Mouse (Mus musculus) lung, postnatal 0 days (tissue): ENCODE results near the gene Ager. TPM values are rescaled to one million over a fixed set of nuclear protein-coding genes. Genes with fewer than 3 reads are reported as not detected.

Experiments
- ATAC-seq: fragments of 200-750 bp; cut with Nextera tagmentation; 2 replicates; pipeline ENCODE4 v1.8.0; 2017; ENCODE audit warnings: moderate library complexity
- DNase-seq: peaks from one replicate; pipeline ENCODE4 v3.0.0-alpha.2; 2016; ENCODE audit warnings: low spot score
- H3K27ac ChIP-seq: fragments of 300-500 bp; sonication (generic); 2 replicates; pipeline ENCODE4 v1.5.1; 2014; ENCODE audit warnings: antibody characterized with exemption, mild to moderate bottlenecking, low read length, mixed read lengths
- H3K27me3 ChIP-seq: fragments of 300-500 bp; sonication (generic); replicated peaks from 2 replicates; pipeline ENCODE4 v1.6.1; 2014; ENCODE audit warnings: low read length, mixed read lengths; ENCODE audit not compliant: insufficient read depth
- H3K36me3 ChIP-seq: fragments of 300-500 bp; sonication (generic); 2 replicates; pipeline ENCODE4 v1.6.1; 2014; ENCODE audit warnings: low read length, mixed read lengths; ENCODE audit not compliant: insufficient read depth
- H3K4me1 ChIP-seq: fragments of 300-500 bp; sonication (generic); 2 replicates; pipeline ENCODE4 v1.6.1; 2014; ENCODE audit warnings: antibody characterized with exemption, low read depth, low read length, mixed read lengths; ENCODE audit not compliant: insufficient read depth
- H3K4me2 ChIP-seq: fragments of 300-500 bp; sonication (generic); replicated peaks from 2 replicates; pipeline ENCODE4 v1.6.1; 2014; ENCODE audit warnings: low read depth, mild to moderate bottlenecking, low read length, moderate library complexity, mixed read lengths
- H3K4me3 ChIP-seq: fragments of 300-500 bp; sonication (generic); 2 replicates; pipeline ENCODE4 v1.5.1; 2014; ENCODE audit warnings: low read depth, low read length
- H3K9ac ChIP-seq: fragments of 300-500 bp; sonication (generic); replicated peaks from 2 replicates; pipeline ENCODE4 v1.6.1; 2014; ENCODE audit warnings: low read depth, mild to moderate bottlenecking
- H3K9me3 ChIP-seq: fragments of 300-500 bp; sonication (generic); 2 replicates; pipeline ENCODE4 v1.6.1; 2016; ENCODE audit warnings: low read length, mixed read lengths
- CTCF ChIP-seq: IDR thresholded peaks from 2 replicates; pipeline ENCODE4 v1.5.1; 2016; ENCODE audit warnings: antibody characterized with exemption, mild to moderate bottlenecking
- EP300 ChIP-seq: IDR thresholded peaks from 2 replicates; pipeline ENCODE4 v1.6.1; 2016; ENCODE audit warnings: antibody characterized with exemption, mild to moderate bottlenecking, control low read depth
- WGBS: fragments of 180-500 bp; shearing (Covaris S2); extraction: QIAGEN DNeasy Blood & Tissue Kit; methylation state at CpG from one replicate; pipeline ENCODE4 v1.1.7; 2014; 5-methylcytosine and 5-hydroxymethylcytosine counted together
- polyA plus RNA-seq: library from polyadenylated mRNA; unstranded; fragments of >200 nt; fragmentation: Nextera tagmentation; extraction: Ambion mirVana; gene quantifications from 2 replicates; pipeline ENCODE4 v1.2.1, GENCODE M21; 2015

Ager gene
- polyA plus RNA-seq, 1 experiment from 2014 or later = 3,782 TPM

GRCm38 (mm10) chr17:34591029-34591993 lies 6.4 kb upstream of the Ager start, which contains the start of gene Pbx2:
Gene Pbx2, plus strand, starts transcription at chr17:34591266.
- H3K4me1 ChIP-seq = peaks cover 28% of the 10 kb centered on the region; the same call in 1 of the 2 replicates
- peak within 1 kb of the TSS; percentile 84 for H3K9ac ChIP-seq
- no peak for ATAC-seq
- H3K27ac ChIP-seq = peak within 1 kb of the TSS; percentile 97
- no peaks in the 10 kb centered on the region for H3K27me3 ChIP-seq
- H3K36me3 ChIP-seq = peaks cover 11% of the 10 kb centered on the region; the same call in 1 of the 2 replicates
- H3K9me3 ChIP-seq = no peaks in the 10 kb centered on the region
- H3K4me2 ChIP-seq = peak within 1 kb of the TSS; percentile 96
- 5% methylated on average over 21 of the region's 21 CpGs for WGBS
- H3K4me3 ChIP-seq = peak within 1 kb of the TSS; percentile 86
- peak; percentile 54 for DNase-seq
- TF ChIP-seq CTCF (no peak), EP300 (no peak)

GRCm38 (mm10) chr17:34591994-34592375 lies 5.7 kb upstream of the Ager start:
- H3K27ac ChIP-seq = peak overlapping the region; percentile 97
- TF ChIP-seq CTCF (no peak), EP300 (no peak)
- peak; percentile 55 for ATAC-seq
- H3K9ac ChIP-seq = peak overlapping the region; percentile 84
- 0% methylated on average over 17 of the region's 35 CpGs for WGBS
- H3K9me3 ChIP-seq = no peaks in the 10 kb centered on the region
- H3K4me1 ChIP-seq = peaks cover 30% of the 10 kb centered on the region; the same call in 1 of the 2 replicates
- H3K4me2 ChIP-seq = peak overlapping the region; percentile 96
- peaks cover 11% of the 10 kb centered on the region; the same call in 1 of the 2 replicates for H3K36me3 ChIP-seq
- DNase-seq = peak; percentile 98
- no peaks in the 10 kb centered on the region for H3K27me3 ChIP-seq
- H3K4me3 ChIP-seq = peak overlapping the region; percentile 86

GRCm38 (mm10) chr17:34592581-34593549 lies 4.8 kb upstream of the Ager start:
- H3K4me3 ChIP-seq = peak overlapping the region; percentile 86
- DNase-seq (peak; percentile 69), ATAC-seq (no peak)
- under 1% methylated on average over 26 of the region's 32 CpGs for WGBS
- H3K4me2 ChIP-seq = peak overlapping the region; percentile 96
- TF ChIP-seq EP300 (no peak), CTCF (no peak)
- H3K27ac ChIP-seq = peak overlapping the region; percentile 97
- H3K27me3 ChIP-seq = no peaks in the 10 kb centered on the region
- H3K4me1 ChIP-seq = peaks cover 32% of the 10 kb centered on the region; the same call in 1 of the 2 replicates
- no peaks in the 10 kb centered on the region for H3K9me3 ChIP-seq
- H3K9ac ChIP-seq = peak overlapping the region; percentile 84
- peaks cover 11% of the 10 kb centered on the region; the same call in 1 of the 2 replicates for H3K36me3 ChIP-seq

GRCm38 (mm10) chr17:34593752-34594525 lies 3.7 kb upstream of the Ager start:
- Histone ChIP-seq H3K27me3 (no peaks in the 10 kb centered on the region), H3K4me1 (peaks cover 22% of the 10 kb centered on the region; the same call in 1 of the 2 replicates), H3K9ac (peak overlapping the region; percentile 84), H3K27ac (peak overlapping the region; percentile 97), H3K9me3 (no peaks in the 10 kb centered on the region), H3K4me2 (peak overlapping the region; percentile 96), H3K4me3 (peak overlapping the region; percentile 86), H3K36me3 (peaks cover 11% of the 10 kb centered on the region; the same call in 1 of the 2 replicates)
- DNase-seq = peak; percentile 61
- 46% methylated on average over 34 of the region's 34 CpGs for WGBS
- TF ChIP-seq EP300 = no peak
- TF ChIP-seq CTCF = peak; percentile 28
- no peak for ATAC-seq

- WGBS = 33% methylated on average over 8 of the region's 8 CpGs
Measured at GRCm38 (mm10) chr17:34596098-34596497, 1.6 kb upstream of the Ager start.

More at GRCm38 (mm10) chr17:34596098-34596497, 1.6 kb upstream of the Ager start:
- H3K27me3 ChIP-seq = no peaks in the 10 kb centered on the region
- no peaks in the 10 kb centered on the region for H3K9me3 ChIP-seq
- peak overlapping the region; percentile 32; the same call in 1 of the 2 replicates for H3K4me2 ChIP-seq
- H3K36me3 ChIP-seq = peaks cover 11% of the 10 kb centered on the region; the same call in 1 of the 2 replicates
- ATAC-seq = peak; percentile 45
- peaks cover 7% of the 10 kb centered on the region; the same call in 1 of the 2 replicates for H3K4me1 ChIP-seq
- H3K4me3 ChIP-seq = no peak overlapping the region
- DNase-seq = peak; percentile 78
- TF ChIP-seq CTCF (no peak), EP300 (peak; percentile 63; the same call in 1 of the 2 replicates)
- no peak overlapping the region for H3K9ac ChIP-seq
- H3K27ac ChIP-seq = peak overlapping the region; percentile 88
